In genomic region chr14:19991861-19992260, GRCm38 (mm10) we compare ENCODE assay signal across 21 mouse cellular contexts. TPM values are rescaled to one million over a fixed set of nuclear protein-coding genes. Genes with fewer than 3 reads are reported as not detected.
DNase-seq lines count a peak whose midpoint lies in the region; ATAC-seq lines count a peak whose summit lies in the region.
"Had no signal": no experiment of that assay in that cellular context is flagged by ENCODE, and none has a peak within 500 bp of the region (broad histone marks: within the 10 kb centered on the region; RNA-seq: fewer than 3 reads in every experiment).

No protein-coding gene starts in this region.

- H3K4me1 ChIP-seq in forebrain, embryonic 14.5 days (ENCODE audit: control insufficient read depth, insufficient read depth, low read length): peaks cover 3% of the 10 kb centered on the region; the same call in 1 of the 2 replicates
- peaks cover 13% of the 10 kb centered on the region for H3K4me1 ChIP-seq in forebrain, embryonic 13.5 days
- H3K4me1 ChIP-seq in midbrain, embryonic 13.5 days (replicated peaks): peaks cover 15% of the 10 kb centered on the region
- peaks cover 3% of the 10 kb centered on the region; the same call in 1 of the 2 replicates for H3K4me1 ChIP-seq in midbrain, embryonic 16.5 days (ENCODE audit: control insufficient read depth, insufficient read depth, low read length)
- H3K4me1 ChIP-seq in embryonic facial prominence, embryonic 11.5 days (ENCODE audit: control insufficient read depth, insufficient read depth, low read length): no peaks in the 10 kb centered on the region
- H3K4me1 ChIP-seq: limb, embryonic 12.5 days had no signal

- no peak overlapping the region for H3K4me2 ChIP-seq in forebrain, embryonic 14.5 days (ENCODE audit: low read length)
- H3K4me2 ChIP-seq in forebrain, embryonic 13.5 days: no peak overlapping the region
- H3K4me2 ChIP-seq in midbrain, embryonic 13.5 days (replicated peaks): no peak overlapping the region
- H3K4me2 ChIP-seq in midbrain, embryonic 16.5 days (ENCODE audit: low read length): no peak overlapping the region
- H3K4me2 ChIP-seq in embryonic facial prominence, embryonic 11.5 days (ENCODE audit: low read depth, low read length): no peak overlapping the region
- H3K4me2 ChIP-seq: intestine, embryonic 15.5 days; limb, embryonic 12.5 days; liver, embryonic 12.5 days; lung, embryonic 14.5 days; neural tube, embryonic 15.5 days; stomach, embryonic 15.5 days had no signal

- H3K27ac ChIP-seq in forebrain, embryonic 14.5 days (ENCODE audit: low read depth, low read length): no peak overlapping the region
- H3K27ac ChIP-seq in forebrain, embryonic 13.5 days: no peak overlapping the region
- H3K27ac ChIP-seq in midbrain, embryonic 13.5 days: peak overlapping the region; percentile 11; the same call in 1 of the 2 replicates
- H3K27ac ChIP-seq in midbrain, embryonic 16.5 days (ENCODE audit: low read length): no peak overlapping the region
- no peak overlapping the region for H3K27ac ChIP-seq in embryonic facial prominence, embryonic 11.5 days (replicated peaks; ENCODE audit: low read depth, low read length)
- H3K27ac ChIP-seq: intestine, embryonic 15.5 days; limb, embryonic 12.5 days; liver, embryonic 12.5 days; neural tube, embryonic 15.5 days; stomach, embryonic 15.5 days had no signal

- no peaks in the 10 kb centered on the region for H3K36me3 ChIP-seq in forebrain, embryonic 14.5 days (ENCODE audit: control insufficient read depth, insufficient read depth, low read length)
- H3K36me3 ChIP-seq in forebrain, embryonic 13.5 days (ENCODE audit: poor library complexity, severe bottlenecking): no peaks in the 10 kb centered on the region
- H3K36me3 ChIP-seq in midbrain, embryonic 13.5 days: no peaks in the 10 kb centered on the region
- no peaks in the 10 kb centered on the region for H3K36me3 ChIP-seq in midbrain, embryonic 16.5 days (ENCODE audit: control insufficient read depth, insufficient read depth, low read length)
- no peaks in the 10 kb centered on the region for H3K36me3 ChIP-seq in embryonic facial prominence, embryonic 11.5 days (replicated peaks; ENCODE audit: control insufficient read depth, insufficient read depth, low read depth, low read length)
- H3K36me3 ChIP-seq: intestine, embryonic 15.5 days; limb, embryonic 12.5 days; liver, embryonic 12.5 days; neural tube, embryonic 15.5 days; stomach, embryonic 15.5 days had no signal

- 25% methylated on average over 3 of the region's 3 CpGs for WGBS in forebrain, embryonic 14.5 days
- 23% methylated on average over 3 of the region's 3 CpGs for WGBS in forebrain, embryonic 13.5 days
- WGBS in midbrain, embryonic 13.5 days: 18% methylated on average over 3 of the region's 3 CpGs
- WGBS in midbrain, embryonic 16.5 days: 22% methylated on average over 3 of the region's 3 CpGs
- 37% methylated on average over 3 of the region's 3 CpGs for WGBS in embryonic facial prominence, embryonic 11.5 days

- ATAC-seq in forebrain, embryonic 14.5 days: peak; percentile 13; the same call in 1 of the 2 replicates
- no peak for ATAC-seq in forebrain, embryonic 13.5 days
- peak; percentile 35; the same call in 1 of the 2 replicates for ATAC-seq in midbrain, embryonic 13.5 days
- ATAC-seq in midbrain, embryonic 16.5 days: no peak
- ATAC-seq in embryonic facial prominence, embryonic 11.5 days (replicated peaks; ENCODE audit: insufficient number of reproducible peaks, low FRiP score, low TSS enrichment, low read depth): no peak
- ATAC-seq: intestine, embryonic 15.5 days; liver, embryonic 12.5 days had no signal

- DNase-seq in forebrain, embryonic 14.5 days (ENCODE audit: low spot score): no peak
- peak; percentile 34 for DNase-seq in embryonic facial prominence, embryonic 11.5 days (ENCODE audit: low spot score)
- DNase-seq in retina, postnatal 1 day: peak; percentile 51
- no peak for DNase-seq in kidney, adult 18-20 months
- DNase-seq in yolk sac, embryonic 10.5 days (ENCODE audit: low spot score): no peak
- DNase-seq: adrenal gland, adult 2 months; cerebellum, postnatal 10 days; heart, postnatal 4 days; kidney, postnatal 36 days; lung, embryonic 14.5 days; lung, postnatal 36 days; thymus, adult 18-20 months had no signal

- H3K9ac ChIP-seq in forebrain, embryonic 14.5 days (ENCODE audit: low read length): no peak overlapping the region
- H3K9ac ChIP-seq in forebrain, embryonic 13.5 days: no peak overlapping the region
- H3K9ac ChIP-seq in midbrain, embryonic 13.5 days (replicated peaks): no peak overlapping the region
- no peak overlapping the region for H3K9ac ChIP-seq in midbrain, embryonic 16.5 days (ENCODE audit: low read depth, low read length)
- H3K9ac ChIP-seq in embryonic facial prominence, embryonic 11.5 days (replicated peaks; ENCODE audit: low read length): no peak overlapping the region
- H3K9ac ChIP-seq: intestine, embryonic 15.5 days; limb, embryonic 12.5 days; liver, embryonic 12.5 days; lung, embryonic 14.5 days; neural tube, embryonic 15.5 days; stomach, embryonic 15.5 days had no signal

- H3K4me3 ChIP-seq in forebrain, embryonic 14.5 days (ENCODE audit: low read depth, low read length): no peak overlapping the region
- no peak overlapping the region for H3K4me3 ChIP-seq in forebrain, embryonic 13.5 days
- H3K4me3 ChIP-seq in midbrain, embryonic 13.5 days (replicated peaks): no peak overlapping the region
- H3K4me3 ChIP-seq in midbrain, embryonic 16.5 days (ENCODE audit: low read depth, low read length): no peak overlapping the region
- H3K4me3 ChIP-seq in embryonic facial prominence, embryonic 11.5 days (ENCODE audit: low read depth, low read length): no peak overlapping the region
- H3K4me3 ChIP-seq: intestine, embryonic 15.5 days; limb, embryonic 12.5 days; liver, embryonic 12.5 days; neural tube, embryonic 15.5 days; stomach, embryonic 15.5 days had no signal

- H3K9me3 ChIP-seq in forebrain, embryonic 14.5 days (replicated peaks; ENCODE audit: control insufficient read depth, low read length): no peaks in the 10 kb centered on the region
- no peaks in the 10 kb centered on the region for H3K9me3 ChIP-seq in forebrain, embryonic 13.5 days (replicated peaks)
- no peaks in the 10 kb centered on the region for H3K9me3 ChIP-seq in midbrain, embryonic 13.5 days
- H3K9me3 ChIP-seq in midbrain, embryonic 16.5 days (replicated peaks; ENCODE audit: control insufficient read depth, low read length, poor library complexity, severe bottlenecking): no peaks in the 10 kb centered on the region
- no peaks in the 10 kb centered on the region for H3K9me3 ChIP-seq in embryonic facial prominence, embryonic 11.5 days (replicated peaks; ENCODE audit: control insufficient read depth, low read length)
- H3K9me3 ChIP-seq: intestine, embryonic 15.5 days; limb, embryonic 12.5 days; liver, embryonic 12.5 days; neural tube, embryonic 15.5 days; stomach, embryonic 15.5 days had no signal

- H3K27me3 ChIP-seq in forebrain, embryonic 14.5 days (replicated peaks; ENCODE audit: control insufficient read depth, insufficient read depth, low read length): no peaks in the 10 kb centered on the region
- H3K27me3 ChIP-seq in forebrain, embryonic 13.5 days: no peaks in the 10 kb centered on the region
- H3K27me3 ChIP-seq in midbrain, embryonic 13.5 days: no peaks in the 10 kb centered on the region
- H3K27me3 ChIP-seq in midbrain, embryonic 16.5 days (ENCODE audit: control insufficient read depth, insufficient read depth, low read depth, low read length): no peaks in the 10 kb centered on the region
- no peaks in the 10 kb centered on the region for H3K27me3 ChIP-seq in embryonic facial prominence, embryonic 11.5 days (ENCODE audit: control insufficient read depth, insufficient read depth, low read length)
- H3K27me3 ChIP-seq: CH12.LX; intestine, embryonic 15.5 days; limb, embryonic 12.5 days; neural tube, embryonic 15.5 days; stomach, embryonic 15.5 days had no signal

RNA-seq across cellular contexts. Expression of gene Gng2, which starts 14.4 kb away (rescaled TPM):
- 423 and 429 TPM in 2 replicates for polyA plus RNA-seq in forebrain, embryonic 14.5 days (2014; fragmentation: Nextera tagmentation; extraction: Ambion mirVana)
- polyA plus RNA-seq in forebrain, embryonic 13.5 days (2015; fragmentation: Nextera tagmentation; extraction: Ambion mirVana): 304 and 326 TPM in 2 replicates
- polyA plus RNA-seq in midbrain, embryonic 13.5 days (2015; fragmentation: Nextera tagmentation; extraction: Ambion mirVana): 367 and 370 TPM in 2 replicates
- 479 and 480 TPM in 2 replicates for polyA plus RNA-seq in midbrain, embryonic 16.5 days (2015; fragmentation: Nextera tagmentation; extraction: Ambion mirVana)
- 73.6 and 88.1 TPM in 2 replicates for polyA plus RNA-seq in embryonic facial prominence, embryonic 11.5 days (2014; fragmentation: Nextera tagmentation; extraction: Ambion mirVana)

Comparison
In these comparisons a context has a peak if more than half of its experiments do, and no peak if none do; other contexts are left out.
1. ATAC-seq: peak in forebrain, embryonic 14.5 days (single experiment) and midbrain, embryonic 13.5 days (single experiment); none in forebrain, embryonic 13.5 days (single experiment), midbrain, embryonic 16.5 days (single experiment) and embryonic facial prominence, embryonic 11.5 days (single experiment).
2. DNase-seq: peak in embryonic facial prominence, embryonic 11.5 days (single experiment) and retina, postnatal 1 day (single experiment); none in forebrain, embryonic 14.5 days (single experiment), kidney, adult 18-20 months (single experiment) and yolk sac, embryonic 10.5 days (single experiment).